Mouse (Mus musculus) 3134 (cell line): Measurements from ENCODE around the gene Slc4a1.

Experiments
- DNase-seq: peaks from one replicate; pipeline ENCODE4 v3.0.0-alpha.2; 2011; ENCODE audit warnings: low spot score; ENCODE audit not compliant: insufficient read length; ENCODE audit errors: extremely low read depth

The Slc4a1 gene

GRCm38 (mm10) chr11:102330039-102330438, 36.0 kb downstream of the Slc4a1 start:
- DNase-seq = no peak

GRCm38 (mm10) chr11:102329518-102329917, 36.5 kb downstream of the Slc4a1 start:
- no peak for DNase-seq

GRCm38 (mm10) chr11:102327839-102328238, 38.2 kb downstream of the Slc4a1 start:
- no peak for DNase-seq

GRCm38 (mm10) chr11:102327250-102327649, 38.8 kb downstream of the Slc4a1 start:
- DNase-seq = peak; percentile 59

GRCm38 (mm10) chr11:102323516-102323915, 42.5 kb downstream of the Slc4a1 start:
- no peak for DNase-seq

- DNase-seq = no peak
Measured at GRCm38 (mm10) chr11:102321931-102322330, 44.1 kb downstream of the Slc4a1 start.

- DNase-seq = no peak
Measured at GRCm38 (mm10) chr11:102320686-102321005, 45.4 kb downstream of the Slc4a1 start.

GRCm38 (mm10) chr11:102319941-102320685, 45.9 kb downstream of the Slc4a1 start:
- peak; percentile 84 for DNase-seq

- DNase-seq = peak; percentile 87
Measured at GRCm38 (mm10) chr11:102319410-102319792, 46.6 kb downstream of the Slc4a1 start, which contains the start of gene Ubtf. TSS of gene Ubtf (minus strand) at chr11:102319742.

GRCm38 (mm10) chr11:102318576-102319409, 47.2 kb downstream of the Slc4a1 start:
- DNase-seq = no peak

GRCm38 (mm10) chr11:102317901-102318575, 48.0 kb downstream of the Slc4a1 start:
- DNase-seq = peak; percentile 86

GRCm38 (mm10) chr11:102317298-102317900, 48.6 kb downstream of the Slc4a1 start:
- DNase-seq = peak; percentile 71

GRCm38 (mm10) chr11:102316572-102317297, 49.3 kb downstream of the Slc4a1 start:
- DNase-seq = peak; percentile 88

GRCm38 (mm10) chr11:102315690-102316571, 50.1 kb downstream of the Slc4a1 start:
- DNase-seq = no peak

- DNase-seq = no peak
Measured at GRCm38 (mm10) chr11:102314321-102314720, 51.7 kb downstream of the Slc4a1 start.

- no peak for DNase-seq
Measured at GRCm38 (mm10) chr11:102312586-102312985, 53.4 kb downstream of the Slc4a1 start.

- no peak for DNase-seq
Measured at GRCm38 (mm10) chr11:102311966-102312365, 54.0 kb downstream of the Slc4a1 start.

GRCm38 (mm10) chr11:102310768-102311695, 55.0 kb downstream of the Slc4a1 start:
- no peak for DNase-seq
